24 mouse cellular contexts compared by ENCODE assay signal in the genomic region with DNA sequence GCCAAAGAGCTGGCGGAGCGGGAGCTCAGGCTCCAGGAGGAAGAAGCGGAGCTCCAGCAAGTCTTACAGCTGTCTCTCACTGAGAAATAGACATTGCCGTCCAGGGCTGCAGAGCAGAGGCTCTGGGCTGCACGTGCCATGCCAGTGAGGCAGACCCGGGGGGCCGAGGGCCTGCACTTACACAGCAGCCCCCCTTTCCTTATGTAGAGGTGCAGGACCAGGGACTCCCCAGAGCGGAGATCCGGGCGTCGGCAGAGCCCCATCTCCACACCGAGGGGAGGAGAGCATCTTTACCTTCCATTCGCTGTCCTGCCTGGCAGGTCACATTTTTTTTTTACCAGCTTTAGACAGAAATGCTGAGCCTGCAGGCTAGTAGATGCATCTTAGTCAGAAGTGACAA. TPM values are rescaled to one million over a fixed set of nuclear protein-coding genes. Genes with fewer than 3 reads are reported as not detected.
DNase-seq lines count a peak whose midpoint lies in the region; ATAC-seq and TF ChIP-seq lines count a peak whose summit lies in the region.
"Had no signal": no experiment of that assay in that cellular context is flagged by ENCODE, and none has a peak within 500 bp of the region (broad histone marks: within the 10 kb centered on the region; RNA-seq: fewer than 3 reads in every experiment).

No protein-coding gene starts in this region.

- peak; percentile 91 for DNase-seq in heart, adult 11 months
- no peak for DNase-seq in heart, postnatal 25 days (ENCODE audit: low spot score)
- DNase-seq in left cerebral cortex, adult 2 months (ENCODE audit: extremely low spot score in 1 of 2, low spot score in 2 of 2): no peak
- no peak for DNase-seq in left cerebral cortex, postnatal 4 days
- DNase-seq in midbrain, embryonic 11.5 days (ENCODE audit: low spot score, missing footprints): peak; percentile 75
- no peak for DNase-seq in urinary bladder, postnatal 36 days (ENCODE audit: low spot score in 2 of 2)

- peak overlapping the region; percentile 54 for H3K27ac ChIP-seq in left cerebral cortex, adult 2 months
- H3K27ac ChIP-seq in midbrain, embryonic 11.5 days (ENCODE audit: low read depth, low read length): no peak overlapping the region
- peak overlapping the region; percentile 36 for H3K27ac ChIP-seq in midbrain, embryonic 16.5 days (ENCODE audit: low read length)
- H3K27ac ChIP-seq in kidney, embryonic 15.5 days: no peak overlapping the region
- H3K27ac ChIP-seq: embryonic facial prominence, embryonic 13.5 days; forebrain, embryonic 12.5 days; hindbrain, embryonic 14.5 days had no signal

- no peaks in the 10 kb centered on the region for H3K9me3 ChIP-seq in midbrain, embryonic 11.5 days (ENCODE audit: control insufficient read depth, low read length)
- no peaks in the 10 kb centered on the region for H3K9me3 ChIP-seq in midbrain, embryonic 16.5 days (replicated peaks; ENCODE audit: control insufficient read depth, low read length, poor library complexity, severe bottlenecking)
- no peaks in the 10 kb centered on the region for H3K9me3 ChIP-seq in kidney, embryonic 15.5 days (replicated peaks)
- H3K9me3 ChIP-seq: embryonic facial prominence, embryonic 13.5 days; forebrain, embryonic 12.5 days; heart, embryonic 13.5 days had no signal

- no peaks in the 10 kb centered on the region for H3K4me1 ChIP-seq in midbrain, embryonic 11.5 days (ENCODE audit: control insufficient read depth, insufficient read depth, low read length)
- H3K4me1 ChIP-seq in midbrain, embryonic 16.5 days (ENCODE audit: control insufficient read depth, insufficient read depth, low read length): peaks cover 3% of the 10 kb centered on the region; the same call in 1 of the 2 replicates
- peaks cover 14% of the 10 kb centered on the region; the same call in 1 of the 2 replicates for H3K4me1 ChIP-seq in kidney, embryonic 15.5 days

- TF ChIP-seq CTCF in left cerebral cortex, adult 2 months (IDR thresholded peaks at IDR 0.05): no peak

- WGBS in midbrain, embryonic 11.5 days: 85% methylated on average over 13 of the region's 13 CpGs
- 84% methylated on average over 13 of the region's 13 CpGs for WGBS in midbrain, embryonic 16.5 days
- 91% methylated on average over 13 of the region's 13 CpGs for WGBS in kidney, embryonic 15.5 days

- peaks cover 14% of the 10 kb centered on the region for H3K36me3 ChIP-seq in midbrain, embryonic 11.5 days (ENCODE audit: control insufficient read depth, insufficient read depth, low read length)
- H3K36me3 ChIP-seq in midbrain, embryonic 16.5 days (ENCODE audit: control insufficient read depth, insufficient read depth, low read length): peaks cover 28% of the 10 kb centered on the region
- H3K36me3 ChIP-seq in kidney, embryonic 15.5 days: peaks cover 89% of the 10 kb centered on the region

- no peak overlapping the region for H3K4me3 ChIP-seq in left cerebral cortex, adult 2 months
- no peak overlapping the region for H3K4me3 ChIP-seq in midbrain, embryonic 11.5 days (ENCODE audit: low read depth, low read length)
- H3K4me3 ChIP-seq in midbrain, embryonic 16.5 days (ENCODE audit: low read depth, low read length): no peak overlapping the region
- H3K4me3 ChIP-seq in kidney, embryonic 15.5 days (replicated peaks): no peak overlapping the region
- H3K4me3 ChIP-seq: embryonic facial prominence, embryonic 13.5 days; forebrain, embryonic 12.5 days; heart, embryonic 13.5 days had no signal

- H3K27me3 ChIP-seq in midbrain, embryonic 11.5 days (ENCODE audit: control insufficient read depth, insufficient read depth, low read length): no peaks in the 10 kb centered on the region
- H3K27me3 ChIP-seq in midbrain, embryonic 16.5 days (ENCODE audit: control insufficient read depth, insufficient read depth, low read depth, low read length): no peaks in the 10 kb centered on the region
- H3K27me3 ChIP-seq in kidney, embryonic 15.5 days: no peaks in the 10 kb centered on the region
- H3K27me3 ChIP-seq: embryonic facial prominence, embryonic 13.5 days; forebrain, embryonic 12.5 days; heart, embryonic 13.5 days had no signal

- no peak for ATAC-seq in midbrain, embryonic 11.5 days (ENCODE audit: low FRiP score)
- no peak for ATAC-seq in midbrain, embryonic 16.5 days
- no peak for ATAC-seq in kidney, embryonic 15.5 days (replicated peaks; ENCODE audit: low FRiP score)
- ATAC-seq: forebrain, embryonic 16.5 days had no signal

- no peak overlapping the region for H3K9ac ChIP-seq in midbrain, embryonic 11.5 days (ENCODE audit: low read length)
- H3K9ac ChIP-seq in midbrain, embryonic 16.5 days (ENCODE audit: low read depth, low read length): no peak overlapping the region
- no peak overlapping the region for H3K9ac ChIP-seq in kidney, embryonic 15.5 days
- H3K9ac ChIP-seq: embryonic facial prominence, embryonic 13.5 days; forebrain, embryonic 12.5 days; heart, embryonic 13.5 days; hindbrain, embryonic 14.5 days had no signal

- intact Hi-C loops in heart, postnatal 25 days (cut with DNase I): no loop called here
- intact Hi-C loops in left cerebral cortex, adult 2 months (cut with DNase I): loop anchor here (2.0 kb wide), 1 partner anchor 30 kb away; the partner anchor contains the start of genes Ankrd13a and Git2
- intact Hi-C loops in left cerebral cortex, postnatal 4 days (cut with DNase I): no loop called here

- H3K4me2 ChIP-seq in midbrain, embryonic 11.5 days: no peak overlapping the region
- no peak overlapping the region for H3K4me2 ChIP-seq in midbrain, embryonic 16.5 days (ENCODE audit: low read length)
- no peak overlapping the region for H3K4me2 ChIP-seq in kidney, embryonic 15.5 days
- H3K4me2 ChIP-seq: embryonic facial prominence, embryonic 13.5 days; forebrain, embryonic 12.5 days; heart, embryonic 13.5 days; hindbrain, embryonic 14.5 days had no signal

RNA-seq across cellular contexts. Expression of gene 1500011B03Rik, which starts 18.9 kb away (rescaled TPM):
- total RNA-seq in heart, postnatal 25 days (2021): 1 to 10 TPM; 5.1 to 5.7 TPM
- total RNA-seq in left cerebral cortex, adult 2 months (2021): 100 to 1,000 TPM; 144 to 161 TPM
- 100 to 1,000 TPM; 166 to 169 TPM for total RNA-seq in left cerebral cortex, postnatal 4 days (2021)
- 150 and 157 TPM in 2 replicates for polyA plus RNA-seq in midbrain, embryonic 11.5 days (2014; fragmentation: Nextera tagmentation; extraction: Ambion mirVana)
- 272 and 306 TPM in 2 replicates for polyA plus RNA-seq in midbrain, embryonic 16.5 days (2015; fragmentation: Nextera tagmentation; extraction: Ambion mirVana)
- polyA plus RNA-seq in kidney, embryonic 15.5 days (2015; fragmentation: Nextera tagmentation; extraction: Ambion mirVana): 102 and 105 TPM in 2 replicates

RNA-seq across cellular contexts. Expression of gene Git2, which starts 29.0 kb away (rescaled TPM):
- 10 to 100 TPM; 29.1 to 37.9 TPM for total RNA-seq in heart, postnatal 25 days (2021)
- 10 to 100 TPM; 42.7 to 43.7 TPM for total RNA-seq in left cerebral cortex, adult 2 months (2021)
- 10 to 100 TPM; 58.3 to 59.1 TPM for total RNA-seq in left cerebral cortex, postnatal 4 days (2021)
- 29.5 and 30.0 TPM in 2 replicates for polyA plus RNA-seq in midbrain, embryonic 11.5 days (2014; fragmentation: Nextera tagmentation; extraction: Ambion mirVana)
- 48.4 and 54.1 TPM in 2 replicates for polyA plus RNA-seq in midbrain, embryonic 16.5 days (2015; fragmentation: Nextera tagmentation; extraction: Ambion mirVana)
- polyA plus RNA-seq in kidney, embryonic 15.5 days (2015; fragmentation: Nextera tagmentation; extraction: Ambion mirVana): 42.0 and 45.5 TPM in 2 replicates

RNA-seq across cellular contexts. Expression of gene Ankrd13a, which starts 29.9 kb away (rescaled TPM):
- 10 to 100 TPM; 31.3 to 35.2 TPM for total RNA-seq in heart, postnatal 25 days (2021)
- 10 to 100 TPM; 31.0 to 38.8 TPM for total RNA-seq in left cerebral cortex, adult 2 months (2021)
- total RNA-seq in left cerebral cortex, postnatal 4 days (2021): 10 to 100 TPM; 42.5 to 42.9 TPM
- polyA plus RNA-seq in midbrain, embryonic 11.5 days (2014; fragmentation: Nextera tagmentation; extraction: Ambion mirVana): 64.7 and 71.9 TPM in 2 replicates
- polyA plus RNA-seq in midbrain, embryonic 16.5 days (2015; fragmentation: Nextera tagmentation; extraction: Ambion mirVana): 24.3 and 29.0 TPM in 2 replicates
- 45.3 and 49.8 TPM in 2 replicates for polyA plus RNA-seq in kidney, embryonic 15.5 days (2015; fragmentation: Nextera tagmentation; extraction: Ambion mirVana)

RNA-seq across cellular contexts. Expression of gene 4930519G04Rik, which starts 49.1 kb away (rescaled TPM):
- total RNA-seq in heart, postnatal 25 days (2021): not detected
- total RNA-seq in left cerebral cortex, adult 2 months (2021): not detected
- not detected for total RNA-seq in left cerebral cortex, postnatal 4 days (2021)
- polyA plus RNA-seq in midbrain, embryonic 11.5 days (2014; fragmentation: Nextera tagmentation; extraction: Ambion mirVana): not detected in 2 replicates
- not detected in 2 replicates for polyA plus RNA-seq in midbrain, embryonic 16.5 days (2015; fragmentation: Nextera tagmentation; extraction: Ambion mirVana)
- polyA plus RNA-seq in kidney, embryonic 15.5 days (2015; fragmentation: Nextera tagmentation; extraction: Ambion mirVana): not detected in 2 replicates
- total RNA-seq: adrenal gland, postnatal 10 days; adrenal gland, postnatal 4 days; gastrocnemius, postnatal 10 days; heart, adult 8-10 months; heart, postnatal 4 days; MEL had no signal
- polyA plus RNA-seq: brain, embryonic 14.5 days; C2C12; forebrain, embryonic 12.5 days; forebrain, embryonic 16.5 days; frontal cortex, adult 2 months; gonadal fat pad, adult 2 months; heart, embryonic 13.5 days; heart, postnatal 0 days; hindbrain, embryonic 14.5 days had no signal

RNA-seq across cellular contexts. Expression of gene Gm9936, which starts 54.1 kb away (rescaled TPM):
- not detected for total RNA-seq in heart, postnatal 25 days (2021)
- total RNA-seq in left cerebral cortex, adult 2 months (2021): 1 to 10 TPM; 1.0 to 1.5 TPM
- 1 to 10 TPM; 2.5 to 3.4 TPM for total RNA-seq in left cerebral cortex, postnatal 4 days (2021)
- 0.28 and 0.56 TPM in 2 replicates for polyA plus RNA-seq in midbrain, embryonic 11.5 days (2014; fragmentation: Nextera tagmentation; extraction: Ambion mirVana)
- 3.1 and 3.7 TPM in 2 replicates for polyA plus RNA-seq in midbrain, embryonic 16.5 days (2015; fragmentation: Nextera tagmentation; extraction: Ambion mirVana)
- 0.06 TPM in 1 of 2 replicates, not detected in the other for polyA plus RNA-seq in kidney, embryonic 15.5 days (2015; fragmentation: Nextera tagmentation; extraction: Ambion mirVana)
- total RNA-seq: gastrocnemius, postnatal 10 days; heart, adult 8-10 months; heart, postnatal 4 days; MEL had no signal
- polyA plus RNA-seq: C2C12; gonadal fat pad, adult 2 months; heart, embryonic 13.5 days; heart, postnatal 0 days had no signal

Comparison
In these comparisons a context has a peak if more than half of its experiments do, and no peak if none do; other contexts are left out.
1. DNase-seq: peak in heart, adult 11 months (single experiment) and midbrain, embryonic 11.5 days (single experiment); none in heart, postnatal 25 days (single experiment), left cerebral cortex, adult 2 months (0 of 2), left cerebral cortex, postnatal 4 days (single experiment) and urinary bladder, postnatal 36 days (0 of 2).
2. H3K27ac ChIP-seq: peak in left cerebral cortex, adult 2 months (single experiment) and midbrain, embryonic 16.5 days (single experiment); none in midbrain, embryonic 11.5 days (single experiment) and kidney, embryonic 15.5 days (single experiment).
3. RNA of gene 1500011B03Rik, which starts 18.9 kb away (total RNA-seq): 166 to 169 TPM in left cerebral cortex, postnatal 4 days and 144 to 161 TPM in left cerebral cortex, adult 2 months; 5.1 to 5.7 TPM in heart, postnatal 25 days; every median in the first group is over 10 times any median in the second.